Mouse (Mus musculus): ENCODE results near the gene Pou1f1.

- TF ChIP-seq CTCF (IDR thresholded peaks at IDR 0.05): no peak
- no peak for TF ChIP-seq POLR2A (IDR thresholded peaks at IDR 0.05; ENCODE audit: insufficient read depth, low read depth, low read length)
Observed at GRCm38 (mm10) chr16:65568853-65569252, 48.5 kb downstream of the Pou1f1 start.

Data from heart, adult 2 months (tissue).